Mouse (Mus musculus): Measurements from ENCODE around the gene Noa1. TPM values are rescaled to one million over a fixed set of nuclear protein-coding genes. Genes with fewer than 3 reads are reported as not detected.

Gene Noa1
- total RNA-seq, 1 experiment from 2014 or later: 4.9 TPM

- ATAC-seq (replicated peaks; ENCODE audit: insufficient number of reproducible peaks, low FRiP score, low TSS enrichment, poor library complexity, severe bottlenecking): no peak
Measured at GRCm38 (mm10) chr5:77299486-77299885, 10.4 kb downstream of the Noa1 start.

GRCm38 (mm10) chr5:77292803-77293522 lies 16.9 kb downstream of the Noa1 start:
- peak; percentile 85 for ATAC-seq (replicated peaks; ENCODE audit: insufficient number of reproducible peaks, low FRiP score, low TSS enrichment, poor library complexity, severe bottlenecking)

- no peak for ATAC-seq (replicated peaks; ENCODE audit: insufficient number of reproducible peaks, low FRiP score, low TSS enrichment, poor library complexity, severe bottlenecking)
Measured at GRCm38 (mm10) chr5:77290606-77291005, 19.3 kb downstream of the Noa1 start.

GRCm38 (mm10) chr5:77289686-77290085 lies 20.2 kb downstream of the Noa1 start:
- no peak; the same call in 1 of the 2 replicates for ATAC-seq (replicated peaks; ENCODE audit: insufficient number of reproducible peaks, low FRiP score, low TSS enrichment, poor library complexity, severe bottlenecking)

- ATAC-seq (replicated peaks; ENCODE audit: insufficient number of reproducible peaks, low FRiP score, low TSS enrichment, poor library complexity, severe bottlenecking): no peak
Measured at GRCm38 (mm10) chr5:77287901-77288300, 22.0 kb downstream of the Noa1 start.

- no peak for ATAC-seq (replicated peaks; ENCODE audit: insufficient number of reproducible peaks, low FRiP score, low TSS enrichment, poor library complexity, severe bottlenecking)
Measured at GRCm38 (mm10) chr5:77286904-77287303, 23.0 kb downstream of the Noa1 start.

GRCm38 (mm10) chr5:77285685-77286084 lies 24.2 kb downstream of the Noa1 start:
- no peak for ATAC-seq (replicated peaks; ENCODE audit: insufficient number of reproducible peaks, low FRiP score, low TSS enrichment, poor library complexity, severe bottlenecking)

- ATAC-seq (replicated peaks; ENCODE audit: insufficient number of reproducible peaks, low FRiP score, low TSS enrichment, poor library complexity, severe bottlenecking): no peak
Measured at GRCm38 (mm10) chr5:77282242-77282641, 27.6 kb downstream of the Noa1 start.

GRCm38 (mm10) chr5:77281518-77282174 lies 28.2 kb downstream of the Noa1 start:
- ATAC-seq (replicated peaks; ENCODE audit: insufficient number of reproducible peaks, low FRiP score, low TSS enrichment, poor library complexity, severe bottlenecking): no peak

- ATAC-seq (replicated peaks; ENCODE audit: insufficient number of reproducible peaks, low FRiP score, low TSS enrichment, poor library complexity, severe bottlenecking): no peak
Measured at GRCm38 (mm10) chr5:77277204-77277603, 32.7 kb downstream of the Noa1 start.

- 0 out of 2 replicates have a peak, but pooled peaks have one; percentile 37 for ATAC-seq (replicated peaks; ENCODE audit: insufficient number of reproducible peaks, low FRiP score, low TSS enrichment, poor library complexity, severe bottlenecking)
Measured at GRCm38 (mm10) chr5:77275950-77276349, 33.9 kb downstream of the Noa1 start.

GRCm38 (mm10) chr5:77273151-77273550 lies 36.7 kb downstream of the Noa1 start:
- no peak for ATAC-seq (replicated peaks; ENCODE audit: insufficient number of reproducible peaks, low FRiP score, low TSS enrichment, poor library complexity, severe bottlenecking)

GRCm38 (mm10) chr5:77269399-77269798 lies 40.5 kb downstream of the Noa1 start:
- no peak for ATAC-seq (replicated peaks; ENCODE audit: insufficient number of reproducible peaks, low FRiP score, low TSS enrichment, poor library complexity, severe bottlenecking)

- ATAC-seq (replicated peaks; ENCODE audit: insufficient number of reproducible peaks, low FRiP score, low TSS enrichment, poor library complexity, severe bottlenecking): no peak
Measured at GRCm38 (mm10) chr5:77267957-77268624, 41.8 kb downstream of the Noa1 start.

- no peak for ATAC-seq (replicated peaks; ENCODE audit: insufficient number of reproducible peaks, low FRiP score, low TSS enrichment, poor library complexity, severe bottlenecking)
Measured at GRCm38 (mm10) chr5:77267441-77267840, 42.4 kb downstream of the Noa1 start.

GRCm38 (mm10) chr5:77266886-77267401 lies 42.9 kb downstream of the Noa1 start:
- ATAC-seq (replicated peaks; ENCODE audit: insufficient number of reproducible peaks, low FRiP score, low TSS enrichment, poor library complexity, severe bottlenecking): no peak

- ATAC-seq (replicated peaks; ENCODE audit: insufficient number of reproducible peaks, low FRiP score, low TSS enrichment, poor library complexity, severe bottlenecking): no peak
Measured at GRCm38 (mm10) chr5:77266066-77266885, 43.6 kb downstream of the Noa1 start.

- no peak for ATAC-seq (replicated peaks; ENCODE audit: insufficient number of reproducible peaks, low FRiP score, low TSS enrichment, poor library complexity, severe bottlenecking)
Measured at GRCm38 (mm10) chr5:77265671-77266065, 44.2 kb downstream of the Noa1 start.
